Mouse (Mus musculus): ENCODE data around the gene Vps37b. TPM values are rescaled to one million over a fixed set of nuclear protein-coding genes. Genes with fewer than 3 reads are reported as not detected.

Gene Vps37b
- polyA plus RNA-seq, 1 experiment from 2014 or later, result 52.3 TPM

Small RNAs within 50 kb of the gene (microRNA-seq; reads per million reads assigned to microRNA genes)
- gene Mir7032, result not detected

Other genes with a start within 250 kb of the Vps37b start
- 0.16 TPM in 1 of 2 replicates, not detected in the other for gene Hcar2, start 166.8 kb downstream of the Vps37b start, polyA plus RNA-seq (2014; fragmentation: Nextera tagmentation; extraction: Ambion mirVana)
- not detected in 2 replicates for gene Hcar1, start 152.2 kb downstream of the Vps37b start, polyA plus RNA-seq (2014; fragmentation: Nextera tagmentation; extraction: Ambion mirVana)
- 138 and 146 TPM in 2 replicates for gene Denr, start 125.1 kb downstream of the Vps37b start, polyA plus RNA-seq (2014; fragmentation: Nextera tagmentation; extraction: Ambion mirVana)
- 0.45 TPM in 1 of 2 replicates, not detected in the other for gene Gm43518, start 104.9 kb downstream of the Vps37b start, polyA plus RNA-seq (2014; fragmentation: Nextera tagmentation; extraction: Ambion mirVana)
- 3.8 and 5.0 TPM in 2 replicates for gene Ccdc62, start 101.6 kb downstream of the Vps37b start, polyA plus RNA-seq (2014; fragmentation: Nextera tagmentation; extraction: Ambion mirVana)
- 4.4 and 5.3 TPM in 2 replicates for gene Hip1r, start 58.6 kb downstream of the Vps37b start, polyA plus RNA-seq (2014; fragmentation: Nextera tagmentation; extraction: Ambion mirVana)
- 1.7 TPM in 2 replicates for gene Abcb9, start 63.5 kb upstream of the Vps37b start, polyA plus RNA-seq (2014; fragmentation: Nextera tagmentation; extraction: Ambion mirVana)
- gene Ogfod2, start 80.0 kb upstream of the Vps37b start, polyA plus RNA-seq (2014; fragmentation: Nextera tagmentation; extraction: Ambion mirVana), result 17.4 and 18.0 TPM in 2 replicates
- gene Arl6ip4, start 83.8 kb upstream of the Vps37b start, polyA plus RNA-seq (2014; fragmentation: Nextera tagmentation; extraction: Ambion mirVana), result 84.7 and 88.9 TPM in 2 replicates
- gene Pitpnm2, start 217.5 kb upstream of the Vps37b start, polyA plus RNA-seq (2014; fragmentation: Nextera tagmentation; extraction: Ambion mirVana), result 5.5 and 5.7 TPM in 2 replicates

Data from neural tube, embryonic 11.5 days (tissue).